Mouse (Mus musculus) bone marrow, adult 2 months (tissue): ENCODE measurements around the gene Park7. TPM values are rescaled to one million over a fixed set of nuclear protein-coding genes. Genes with fewer than 3 reads are reported as not detected.

ENCODE experiments used
- H3K27ac ChIP-seq: fragments of 200-500 bp; 2 replicates; pipeline ENCODE4 v1.5.1; 2012; ENCODE audit warnings: low read depth, mild to moderate bottlenecking, control low read depth, inconsistent platforms, low read length; ENCODE audit not compliant: control insufficient read depth, poor library complexity, insufficient read depth
- H3K4me1 ChIP-seq: fragments of 200-500 bp; 2 replicates; pipeline ENCODE4 v1.6.1; 2011; ENCODE audit warnings: low read length; ENCODE audit not compliant: control insufficient read depth, insufficient read depth
- H3K4me3 ChIP-seq: fragments of 200-500 bp; replicated peaks from 2 replicates; pipeline ENCODE3; 2011; ENCODE audit warnings: mild to moderate bottlenecking, low read depth, low read length, control low read depth; ENCODE audit not compliant: control insufficient read depth
- CTCF ChIP-seq: fragments of 200-500 bp; IDR thresholded peaks from 2 replicates; pipeline ENCODE4 v1.5.1; 2011; ENCODE audit warnings: low read length, control low read depth; ENCODE audit not compliant: control insufficient read depth, insufficient read depth
- POLR2A ChIP-seq: fragments of 200-500 bp; IDR thresholded peaks from 2 replicates; pipeline ENCODE4 v1.6.1; 2011; ENCODE audit warnings: low read depth, mild to moderate bottlenecking, control low read depth, low read length, borderline replicate concordance; ENCODE audit not compliant: control insufficient read depth
- WGBS: fragments of 180-500 bp; shearing (Covaris S2); methylation state at CpG from one replicate; pipeline ENCODE4 v1.1.7; 2018; 5-methylcytosine and 5-hydroxymethylcytosine counted together
- polyA plus RNA-seq: library from polyadenylated mRNA; stranded (reverse); fragments of >200 nt; gene quantifications from 2 replicates; pipeline ENCODE4 v1.2.4, GENCODE M21; 2011; ENCODE audit warnings: low replicate concordance; ENCODE audit not compliant: missing spikeins, insufficient read depth, insufficient read length

The Park7 gene
- 73.9 and 121 TPM in 2 replicates for polyA plus RNA-seq

DNA sequence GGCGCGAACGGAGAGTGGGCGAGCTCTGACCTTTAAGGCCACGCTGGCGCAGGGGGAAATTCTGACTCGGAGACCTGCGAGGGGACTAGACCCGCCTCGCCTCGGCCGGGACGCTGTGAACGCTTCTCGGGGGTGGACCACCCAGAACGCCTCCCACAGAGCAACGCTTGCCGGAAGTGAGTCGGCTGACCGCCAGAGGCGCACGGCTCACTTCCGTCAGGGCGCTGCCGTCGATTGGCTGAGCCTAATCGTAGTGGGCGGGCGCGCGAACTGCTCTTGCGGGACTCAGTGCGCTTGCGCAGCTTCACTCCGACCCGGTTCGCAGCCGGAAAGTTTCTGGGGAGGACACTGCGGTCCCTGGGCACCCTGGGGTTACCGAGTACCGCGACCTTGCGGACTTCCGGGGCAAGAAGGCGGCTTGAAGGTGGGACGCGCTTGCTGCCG, at the start of gene Park7, which contains the start of gene Tnfrsf9:
Gene Park7 (minus strand): TSS at position 148 of the 444 bp plus-strand sequence.
Gene Tnfrsf9 (plus strand): TSS at position 273 of the 444 bp plus-strand sequence.
- peak; percentile 86; the same call in 1 of the 2 replicates for TF ChIP-seq POLR2A
- TF ChIP-seq CTCF, result peak; percentile 70
- Histone ChIP-seq H3K4me3 (peak within 1 kb of the TSS; percentile 83), H3K27ac (peak within 1 kb of the TSS; percentile 95), H3K4me1 (peaks cover 11% of the 10 kb centered on the region; the same call in 1 of the 2 replicates)
- under 1% methylated on average over 48 of the region's 48 CpGs for WGBS

DNA sequence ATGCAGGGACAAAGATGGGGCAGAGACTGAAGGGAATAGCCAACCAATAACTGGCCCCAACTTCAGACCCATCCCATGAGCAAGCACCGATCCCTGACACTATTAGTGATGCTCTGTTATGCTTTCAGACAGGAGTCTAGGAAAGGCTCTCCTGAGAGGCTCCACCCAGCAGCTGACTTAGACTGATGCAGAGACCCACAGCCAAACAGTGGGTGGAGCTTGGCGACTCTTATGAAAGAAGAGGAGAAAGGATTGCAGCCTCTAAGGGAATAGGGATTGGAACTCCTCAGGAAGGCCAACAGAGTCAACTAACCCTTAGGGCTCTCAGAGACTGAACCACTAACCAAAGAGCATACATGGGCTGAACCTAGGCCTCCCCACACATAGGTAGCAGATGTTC, 49.5 kb upstream of the Park7 start:
- Histone ChIP-seq H3K4me1 (no peaks in the 10 kb centered on the region), H3K27ac (no peak overlapping the region), H3K4me3 (no peak overlapping the region)
- 66% methylated on average over 2 of the region's 2 CpGs for whole genome bisulfite sequencing
- TF ChIP-seq POLR2A, result no peak
- no peak for TF ChIP-seq CTCF

DNA sequence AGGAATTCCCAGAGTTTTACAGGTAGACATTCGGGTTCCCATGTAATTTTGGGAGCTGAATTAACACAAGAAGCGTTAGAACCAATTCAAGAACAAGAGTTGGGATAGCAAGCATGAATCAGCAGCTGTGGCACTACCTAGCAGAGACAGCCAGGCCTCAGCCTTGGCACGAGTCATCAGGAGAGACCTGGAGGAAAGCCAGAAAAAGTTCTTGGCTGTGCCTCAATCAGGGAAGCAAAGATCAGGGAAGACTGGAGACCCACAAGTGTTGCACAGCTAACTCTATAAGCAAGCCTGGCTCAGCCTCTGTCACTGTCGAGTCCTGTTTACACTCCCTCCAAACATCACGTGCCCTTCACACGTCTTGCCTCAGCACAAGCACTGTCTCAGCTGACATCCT, 48.0 kb upstream of the Park7 start:
- H3K27ac ChIP-seq, result no peak overlapping the region
- H3K4me3 ChIP-seq, result no peak overlapping the region
- no peak for TF ChIP-seq CTCF
- TF ChIP-seq POLR2A, result no peak
- WGBS, result 60% methylated on average over 6 of the region's 6 CpGs
- no peaks in the 10 kb centered on the region for H3K4me1 ChIP-seq

DNA sequence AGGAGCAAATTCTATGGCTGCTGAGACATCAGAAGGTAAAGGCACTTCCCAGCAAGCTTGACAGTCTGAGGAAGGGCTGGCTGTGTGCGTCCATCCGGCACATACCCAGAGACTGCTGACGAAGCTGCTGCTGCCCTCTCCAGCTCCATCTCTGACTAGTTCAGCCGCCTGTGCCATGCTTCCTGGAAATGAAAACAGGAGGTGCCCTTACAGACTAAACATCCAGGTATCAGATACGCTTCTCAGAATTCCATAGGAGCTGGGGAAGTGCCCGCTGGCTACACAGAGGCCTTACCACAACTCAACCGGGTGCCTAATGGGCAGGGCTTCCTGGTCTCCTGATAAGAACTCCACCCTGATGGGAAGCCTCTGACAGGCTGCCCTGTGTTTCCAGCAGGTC, 44.3 kb upstream of the Park7 start:
- no peak overlapping the region for H3K4me3 ChIP-seq
- H3K4me1 ChIP-seq, result no peaks in the 10 kb centered on the region
- no peak overlapping the region for H3K27ac ChIP-seq
- 67% methylated on average over 7 of the region's 7 CpGs for WGBS
- TF ChIP-seq CTCF (no peak), POLR2A (no peak)

DNA sequence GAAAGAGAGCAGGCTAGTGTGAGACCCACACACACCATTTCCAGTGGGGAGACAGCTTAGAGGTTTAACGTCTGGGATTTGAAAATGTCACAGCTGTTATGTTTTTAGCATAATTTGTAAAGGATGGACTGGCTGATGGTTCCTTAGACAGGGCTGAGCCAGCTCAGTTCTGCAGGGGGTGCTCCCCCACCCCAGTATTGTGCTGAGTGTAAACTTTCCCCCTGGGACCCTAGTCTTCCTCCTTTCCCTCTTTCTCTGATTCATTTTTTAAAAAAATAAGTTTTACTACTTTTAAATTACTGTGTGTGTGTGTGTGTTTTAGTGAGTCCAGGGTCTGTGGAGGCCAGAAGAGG, 42.8 kb upstream of the Park7 start:
- TF ChIP-seq CTCF (no peak), POLR2A (no peak)
- H3K4me3 ChIP-seq, result no peak overlapping the region
- H3K4me1 ChIP-seq, result no peaks in the 10 kb centered on the region
- H3K27ac ChIP-seq, result no peak overlapping the region
- WGBS, result 45% methylated on average over 1 of the region's 1 CpGs

DNA sequence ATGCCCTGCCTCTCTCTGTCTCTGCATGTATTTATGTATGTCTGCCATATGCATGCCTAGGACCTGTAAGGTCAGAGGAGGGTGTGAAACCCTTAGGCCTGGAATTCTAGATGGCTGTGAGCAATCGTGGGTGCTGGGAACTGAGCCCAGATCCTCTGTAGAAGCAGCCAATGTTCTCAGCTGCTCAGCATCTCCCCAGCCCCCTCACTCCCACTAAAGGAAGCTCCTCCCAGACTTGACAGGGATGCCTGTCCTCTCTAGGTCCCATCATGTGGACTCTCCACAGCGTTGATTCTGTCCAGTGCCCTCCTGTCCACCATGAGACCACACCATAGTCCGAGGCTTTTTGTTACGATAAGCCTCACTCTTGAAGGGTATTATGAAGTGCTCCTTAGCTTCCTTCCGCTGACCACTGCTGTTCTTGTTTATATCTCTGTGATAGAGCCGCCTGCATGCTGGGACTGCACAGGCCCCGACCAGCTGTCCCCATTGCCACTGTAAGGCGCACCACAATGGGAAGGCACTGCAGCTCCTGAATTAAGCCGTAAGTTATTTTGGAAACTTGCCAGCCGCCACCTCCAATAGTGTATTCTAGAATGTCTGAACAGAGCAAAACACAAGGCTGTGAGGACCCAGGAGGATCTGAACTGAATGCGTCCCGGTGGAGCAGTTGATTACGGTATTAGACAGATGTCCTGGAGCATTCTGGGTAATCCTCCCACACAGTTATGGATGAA, 42.3 kb upstream of the Park7 start:
- no peak for TF ChIP-seq POLR2A
- TF ChIP-seq CTCF, result no peak
- 79% methylated on average over 13 of the region's 13 CpGs for WGBS

DNA sequence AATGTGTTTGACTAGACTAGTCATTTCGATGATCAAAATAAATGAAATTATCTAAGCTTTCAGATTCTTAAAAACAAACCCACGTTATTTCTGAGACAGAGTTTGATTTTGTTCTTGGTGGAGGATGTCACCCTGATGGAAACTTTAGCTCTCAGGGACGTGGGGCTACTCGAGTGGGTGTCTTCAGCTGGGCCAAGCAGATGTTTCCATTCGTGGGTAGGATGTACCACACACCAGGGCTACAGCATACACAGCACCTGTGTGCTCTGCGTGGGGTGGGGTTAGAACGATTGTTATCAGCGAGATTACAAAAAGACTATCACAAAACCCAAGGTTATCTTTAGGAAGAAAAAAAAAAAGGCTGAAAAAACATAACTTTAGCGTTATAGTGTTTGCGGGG, 36.7 kb upstream of the Park7 start:
- H3K4me3 ChIP-seq, result no peak overlapping the region
- TF ChIP-seq POLR2A (no peak), CTCF (no peak)
- H3K4me1 ChIP-seq, result no peaks in the 10 kb centered on the region
- no peak overlapping the region for H3K27ac ChIP-seq
- WGBS, result 69% methylated on average over 10 of the region's 10 CpGs

More for the DNA sequence above, 42.3 kb upstream of the Park7 start:
- no peak overlapping the region for H3K4me3 ChIP-seq
- H3K4me1 ChIP-seq, result no peaks in the 10 kb centered on the region
- H3K27ac ChIP-seq, result no peak overlapping the region

DNA sequence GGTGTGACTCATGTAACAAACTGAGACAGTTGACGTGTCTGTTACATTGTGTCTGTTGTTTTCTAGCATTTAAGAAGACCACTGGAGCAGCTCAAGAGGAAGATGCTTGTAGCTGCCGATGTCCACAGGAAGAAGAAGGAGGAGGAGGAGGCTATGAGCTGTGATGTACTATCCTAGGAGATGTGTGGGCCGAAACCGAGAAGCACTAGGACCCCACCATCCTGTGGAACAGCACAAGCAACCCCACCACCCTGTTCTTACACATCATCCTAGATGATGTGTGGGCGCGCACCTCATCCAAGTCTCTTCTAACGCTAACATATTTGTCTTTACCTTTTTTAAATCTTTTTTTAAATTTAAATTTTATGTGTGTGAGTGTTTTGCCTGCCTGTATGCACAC, 30.5 kb upstream of the Park7 start:
- no peak for TF ChIP-seq CTCF
- TF ChIP-seq POLR2A, result no peak
- WGBS, result 81% methylated on average over 7 of the region's 7 CpGs
- Histone ChIP-seq H3K27ac (no peak overlapping the region), H3K4me1 (no peaks in the 10 kb centered on the region), H3K4me3 (no peak overlapping the region)
